Mouse (Mus musculus): ENCODE data around the gene Majin. TPM values are rescaled to one million over a fixed set of nuclear protein-coding genes. Genes with fewer than 3 reads are reported as not detected.

The Majin gene
- total RNA-seq, 2 experiments from 2014 or later = 0.58 TPM; not detected in 1

GRCm38 (mm10) chr19:6261379-6261778 lies 77.2 kb downstream of the Majin start:
- no peak for ATAC-seq (ENCODE audit: poor library complexity, severe bottlenecking)

- peak; percentile 86 for ATAC-seq (ENCODE audit: poor library complexity, severe bottlenecking)
Observed at GRCm38 (mm10) chr19:6262222-6262621, 78.0 kb downstream of the Majin start.

- no peak for ATAC-seq (ENCODE audit: poor library complexity, severe bottlenecking)
Observed at GRCm38 (mm10) chr19:6262839-6263433, 78.7 kb downstream of the Majin start.

- ATAC-seq (ENCODE audit: poor library complexity, severe bottlenecking) = no peak
Observed at GRCm38 (mm10) chr19:6264200-6264599, 80.0 kb downstream of the Majin start.

GRCm38 (mm10) chr19:6264945-6265344 lies 80.8 kb downstream of the Majin start:
- ATAC-seq (ENCODE audit: poor library complexity, severe bottlenecking) = no peak

- ATAC-seq (ENCODE audit: poor library complexity, severe bottlenecking) = no peak
Observed at GRCm38 (mm10) chr19:6265727-6266182, 81.6 kb downstream of the Majin start.

DNA sequence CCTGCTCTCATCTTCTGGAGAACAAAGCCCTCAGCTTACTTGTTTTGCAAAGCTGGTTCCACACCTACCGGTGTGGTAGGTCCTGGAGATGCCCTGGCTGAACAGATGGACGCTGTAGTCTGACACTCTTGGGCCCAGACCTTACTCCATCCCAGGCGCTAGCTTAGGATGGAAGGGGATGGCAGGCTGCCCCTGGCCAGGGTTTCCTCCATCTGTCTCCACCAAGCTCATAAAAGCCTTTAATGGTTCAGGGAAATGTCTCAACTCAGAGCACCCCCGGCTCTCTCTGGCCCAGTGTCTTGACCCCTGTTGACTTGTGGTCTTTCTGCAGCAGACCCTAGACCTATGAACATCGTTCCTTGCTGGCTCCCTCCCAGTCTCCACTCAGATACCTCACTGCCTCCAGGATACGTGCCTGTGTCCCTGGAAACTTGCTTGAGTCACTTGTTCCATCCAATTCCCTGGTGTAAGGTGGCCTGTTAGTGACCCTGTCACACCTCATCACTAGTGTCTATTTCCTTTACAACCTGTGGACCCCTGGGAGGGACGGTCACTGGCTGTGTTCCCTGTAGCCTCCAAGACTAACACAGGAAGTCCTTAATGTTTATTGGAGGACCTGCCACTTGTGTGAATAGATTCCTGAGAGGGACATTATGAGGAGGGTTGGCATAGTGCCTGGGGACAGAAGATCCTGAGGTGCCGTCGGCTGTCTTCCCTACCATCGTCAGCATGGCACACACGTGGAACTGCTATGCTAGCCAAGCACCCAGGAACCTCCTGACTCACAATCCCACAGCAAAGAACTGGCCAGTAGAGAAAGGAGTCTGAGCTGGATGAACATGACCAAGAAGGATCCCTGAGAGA lies 83.3 kb downstream of the Majin start:
- ATAC-seq (ENCODE audit: poor library complexity, severe bottlenecking) = 0 out of 2 replicates have a peak, but pooled peaks have one; percentile 2

DNA sequence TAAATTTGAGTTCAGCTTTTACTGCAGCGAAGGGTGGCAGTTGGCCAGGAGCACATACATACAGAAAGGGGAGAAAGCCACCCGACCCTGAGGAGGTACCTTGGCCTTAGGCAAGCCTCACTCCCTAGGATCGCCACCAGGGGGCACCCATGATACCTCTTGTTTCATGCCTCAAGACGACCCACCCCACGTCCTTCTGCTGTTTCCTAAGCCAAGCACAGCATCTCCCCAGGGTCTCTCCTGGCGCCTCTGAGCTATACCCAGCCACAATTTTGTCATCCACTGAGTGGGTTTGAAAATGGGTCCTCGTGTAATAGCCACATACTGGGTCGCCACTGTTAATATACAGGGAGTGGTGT lies 84.0 kb downstream of the Majin start:
- peak; percentile 88 for ATAC-seq (ENCODE audit: poor library complexity, severe bottlenecking)

DNA sequence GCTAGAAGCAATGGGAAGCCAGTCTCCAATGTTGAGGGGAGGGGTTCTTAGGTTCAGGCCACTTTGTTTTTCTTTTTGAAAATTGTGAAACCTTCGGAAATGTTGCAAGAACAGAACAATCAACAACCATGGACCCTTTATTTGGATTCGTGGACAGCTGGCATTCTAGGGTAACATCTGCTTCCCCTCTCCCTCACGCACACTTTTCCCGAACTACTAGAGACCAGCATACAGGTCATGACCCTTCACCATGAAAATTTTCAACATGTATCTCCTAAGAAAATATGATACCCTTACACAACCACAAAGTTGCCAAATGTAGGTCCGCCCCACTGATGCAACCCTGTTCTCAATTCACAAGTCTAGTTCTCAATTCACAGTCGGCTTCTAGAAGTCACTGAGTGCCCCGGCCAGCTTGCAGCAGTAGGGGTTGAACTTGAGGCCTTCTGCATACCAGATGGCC lies 84.5 kb downstream of the Majin start:
- peak; percentile 70 for ATAC-seq (ENCODE audit: poor library complexity, severe bottlenecking)

DNA sequence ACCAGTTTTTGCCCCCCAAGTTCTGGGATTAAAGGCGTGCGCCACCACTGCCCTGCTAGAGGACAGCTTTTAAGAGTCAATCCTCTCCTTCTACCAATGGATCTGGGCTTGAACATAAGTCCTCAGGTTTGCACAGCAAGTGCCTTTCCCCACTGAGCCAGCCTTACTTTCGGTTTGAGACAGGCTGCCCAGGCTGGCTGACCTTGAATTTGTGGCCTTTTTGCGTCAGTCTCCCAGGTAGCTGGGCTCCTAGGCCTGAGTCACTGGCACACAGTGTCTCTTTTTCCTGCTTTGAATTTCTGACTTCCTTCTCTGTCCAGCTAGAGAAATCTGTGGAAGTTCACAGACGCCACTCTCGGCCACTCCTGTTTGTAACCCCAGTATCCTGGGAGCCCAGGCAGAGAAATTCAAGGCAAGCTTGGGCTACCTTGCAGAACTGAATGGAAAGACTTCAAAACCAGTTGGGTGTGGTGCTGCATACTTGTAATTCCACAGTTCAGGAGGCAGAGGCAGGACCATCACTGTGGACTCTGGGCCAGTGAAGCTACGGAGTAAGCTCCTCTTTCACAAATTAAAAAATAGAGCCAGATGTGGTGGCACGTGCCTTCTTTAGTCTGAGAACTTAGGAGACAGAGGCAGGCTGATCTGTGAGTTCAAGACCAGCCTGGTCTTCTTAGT lies 85.7 kb downstream of the Majin start:
- ATAC-seq (ENCODE audit: poor library complexity, severe bottlenecking) = no peak

- no peak for ATAC-seq (ENCODE audit: poor library complexity, severe bottlenecking)
Observed at GRCm38 (mm10) chr19:6270661-6271060, 86.5 kb downstream of the Majin start.

- ATAC-seq (ENCODE audit: poor library complexity, severe bottlenecking) = no peak
Observed at GRCm38 (mm10) chr19:6271206-6271605, 87.0 kb downstream of the Majin start.

GRCm38 (mm10) chr19:6272053-6272452 lies 87.9 kb downstream of the Majin start:
- ATAC-seq (ENCODE audit: poor library complexity, severe bottlenecking) = no peak

DNA sequence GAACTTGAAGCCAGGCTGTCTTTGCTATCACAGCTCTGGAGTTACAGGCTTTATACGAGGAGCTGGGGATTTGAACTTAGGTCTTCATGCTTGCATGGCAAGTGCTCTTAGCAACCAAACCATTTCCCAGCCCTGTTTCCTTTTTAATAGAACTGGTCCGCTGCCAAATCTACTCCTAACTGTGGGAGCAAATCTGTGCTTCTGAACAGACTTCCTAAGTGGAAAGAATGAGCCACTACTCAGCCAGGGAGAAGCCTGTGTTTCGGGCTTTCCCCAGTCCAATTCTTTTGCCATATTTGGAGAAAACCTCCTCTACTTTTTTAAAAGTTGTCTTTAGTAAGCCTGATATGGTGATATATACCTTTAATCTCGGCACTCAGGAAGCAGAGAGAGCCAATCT lies 88.5 kb downstream of the Majin start:
- ATAC-seq (ENCODE audit: poor library complexity, severe bottlenecking) = no peak

GRCm38 (mm10) chr19:6273592-6273991 lies 89.4 kb downstream of the Majin start:
- ATAC-seq (ENCODE audit: poor library complexity, severe bottlenecking) = no peak

Other genes with a start within 250 kb of the Majin start
- 36.9 and 37.7 TPM in 2 replicates for gene Pola2, start 220.2 kb upstream of the Majin start, total RNA-seq (2015)
- gene Pola2, start 220.2 kb upstream of the Majin start, total RNA-seq (2017) = 29.0 and 33.7 TPM in 2 replicates
- 0.16 and 0.20 TPM in 2 replicates for gene Slc22a20, start 198.2 kb upstream of the Majin start, total RNA-seq (2015)
- 1.1 and 1.2 TPM in 2 replicates for gene Slc22a20, start 198.2 kb upstream of the Majin start, total RNA-seq (2017)
- gene Capn1, start 168.5 kb upstream of the Majin start, total RNA-seq (2015) = 31.1 and 32.2 TPM in 2 replicates
- gene Capn1, start 168.5 kb upstream of the Majin start, total RNA-seq (2017) = 53.7 and 54.8 TPM in 2 replicates
- 16.8 and 17.8 TPM in 2 replicates for gene Syvn1, start 137.8 kb upstream of the Majin start, total RNA-seq (2015)
- gene Syvn1, start 137.8 kb upstream of the Majin start, total RNA-seq (2017) = 6.3 and 7.2 TPM in 2 replicates
- 28.7 and 35.8 TPM in 2 replicates for gene Mrpl49, start 126.6 kb upstream of the Majin start, total RNA-seq (2015)
- 31.0 and 33.0 TPM in 2 replicates for gene Mrpl49, start 126.6 kb upstream of the Majin start, total RNA-seq (2017)
- 2,056 and 2,077 TPM in 2 replicates for gene Fau, start 126.5 kb upstream of the Majin start, total RNA-seq (2015)
- 1,670 and 1,985 TPM in 2 replicates for gene Fau, start 126.5 kb upstream of the Majin start, total RNA-seq (2017)
- gene Znhit2, start 123.2 kb upstream of the Majin start, total RNA-seq (2015) = 8.9 and 10.0 TPM in 2 replicates
- gene Znhit2, start 123.2 kb upstream of the Majin start, total RNA-seq (2017) = 10.4 and 11.3 TPM in 2 replicates
- gene Tm7sf2, start 116.0 kb upstream of the Majin start, total RNA-seq (2015) = 4.7 and 8.6 TPM in 2 replicates
- gene Tm7sf2, start 116.0 kb upstream of the Majin start, total RNA-seq (2017) = 4.5 and 4.7 TPM in 2 replicates
- 49.2 and 58.3 TPM in 2 replicates for gene Vps51, start 107.2 kb upstream of the Majin start, total RNA-seq (2015)
- gene Vps51, start 107.2 kb upstream of the Majin start, total RNA-seq (2017) = 72.9 and 78.7 TPM in 2 replicates
- not detected in 2 replicates for gene Tmem262, start 104.4 kb upstream of the Majin start, total RNA-seq (2015)
- gene Tmem262, start 104.4 kb upstream of the Majin start, total RNA-seq (2017) = not detected in 2 replicates
- not detected in 2 replicates for gene Gm28374, start 102.1 kb upstream of the Majin start, total RNA-seq (2015)
- gene Gm28374, start 102.1 kb upstream of the Majin start, total RNA-seq (2017) = 0.33 and 0.51 TPM in 2 replicates
- gene Zfpl1, start 99.4 kb upstream of the Majin start, total RNA-seq (2015) = 15.3 and 15.8 TPM in 2 replicates
- 29.2 and 33.7 TPM in 2 replicates for gene Zfpl1, start 99.4 kb upstream of the Majin start, total RNA-seq (2017)
- 30.5 and 32.2 TPM in 2 replicates for gene Cdca5, start 99.4 kb upstream of the Majin start, total RNA-seq (2015)
- 24.3 and 26.6 TPM in 2 replicates for gene Cdca5, start 99.4 kb upstream of the Majin start, total RNA-seq (2017)
- 0.62 and 1.2 TPM in 2 replicates for gene AC131692.1, start 90.0 kb upstream of the Majin start, total RNA-seq (2015)
- gene AC131692.1, start 90.0 kb upstream of the Majin start, total RNA-seq (2017) = 0.15 TPM in 1 of 2 replicates, not detected in the other
- gene Naaladl1, start 78.6 kb upstream of the Majin start, total RNA-seq (2015) = 0.32 and 1.2 TPM in 2 replicates
- 0.28 and 0.55 TPM in 2 replicates for gene Naaladl1, start 78.6 kb upstream of the Majin start, total RNA-seq (2017)
- 3.4 and 5.7 TPM in 2 replicates for gene Sac3d1, start 65.7 kb upstream of the Majin start, total RNA-seq (2015)
- 3.9 and 4.0 TPM in 2 replicates for gene Sac3d1, start 65.7 kb upstream of the Majin start, total RNA-seq (2017)
- 9.9 and 13.5 TPM in 2 replicates for gene Snx15, start 56.1 kb upstream of the Majin start, total RNA-seq (2015)
- gene Snx15, start 56.1 kb upstream of the Majin start, total RNA-seq (2017) = 5.2 and 6.4 TPM in 2 replicates
- 1.1 and 1.4 TPM in 2 replicates for gene Batf2, start 43.4 kb upstream of the Majin start, total RNA-seq (2015)
- 0.48 and 0.49 TPM in 2 replicates for gene Batf2, start 43.4 kb upstream of the Majin start, total RNA-seq (2017)
- 9.1 and 10.6 TPM in 2 replicates for gene Arl2, start 42.8 kb upstream of the Majin start, total RNA-seq (2015)
- 8.0 and 9.7 TPM in 2 replicates for gene Arl2, start 42.8 kb upstream of the Majin start, total RNA-seq (2017)
- not detected in 2 replicates for gene Gpha2, start 42.0 kb downstream of the Majin start, total RNA-seq (2015)
- gene Gpha2, start 42.0 kb downstream of the Majin start, total RNA-seq (2017) = not detected in 2 replicates
- 5.1 and 5.7 TPM in 2 replicates for gene Ppp2r5b, start 51.5 kb downstream of the Majin start, total RNA-seq (2015)
- 3.5 and 6.7 TPM in 2 replicates for gene Ppp2r5b, start 51.5 kb downstream of the Majin start, total RNA-seq (2017)
- gene Atg2a, start 57.3 kb downstream of the Majin start, total RNA-seq (2015) = 9.8 and 10.1 TPM in 2 replicates
- 8.5 and 10.3 TPM in 2 replicates for gene Atg2a, start 57.3 kb downstream of the Majin start, total RNA-seq (2017)
- 19.3 and 27.1 TPM in 2 replicates for gene Ehd1, start 92.3 kb downstream of the Majin start, total RNA-seq (2015)
- 24.0 and 34.8 TPM in 2 replicates for gene Ehd1, start 92.3 kb downstream of the Majin start, total RNA-seq (2017)
- gene Cdc42bpg, start 122.1 kb downstream of the Majin start, total RNA-seq (2015) = 0.56 and 0.68 TPM in 2 replicates
- gene Cdc42bpg, start 122.1 kb downstream of the Majin start, total RNA-seq (2017) = 0.88 and 1.3 TPM in 2 replicates
- 15.1 and 16.6 TPM in 2 replicates for gene Men1, start 150.6 kb downstream of the Majin start, total RNA-seq (2015)
- gene Men1, start 150.6 kb downstream of the Majin start, total RNA-seq (2017) = 19.2 and 20.7 TPM in 2 replicates
- gene Map4k2, start 156.7 kb downstream of the Majin start, total RNA-seq (2015) = 35.0 and 43.3 TPM in 2 replicates
- 66.3 and 79.6 TPM in 2 replicates for gene Map4k2, start 156.7 kb downstream of the Majin start, total RNA-seq (2017)
- 164 and 205 TPM in 2 replicates for gene Sf1, start 179.3 kb downstream of the Majin start, total RNA-seq (2015)
- gene Sf1, start 179.3 kb downstream of the Majin start, total RNA-seq (2017) = 179 and 212 TPM in 2 replicates
- 0.80 and 3.2 TPM in 2 replicates for gene Pygm, start 200.0 kb downstream of the Majin start, total RNA-seq (2015)
- gene Pygm, start 200.0 kb downstream of the Majin start, total RNA-seq (2017) = 0.11 and 0.12 TPM in 2 replicates
- gene Rasgrp2, start 215.0 kb downstream of the Majin start, total RNA-seq (2015) = 213 and 232 TPM in 2 replicates
- 195 and 214 TPM in 2 replicates for gene Rasgrp2, start 215.0 kb downstream of the Majin start, total RNA-seq (2017)
- 0.21 TPM in 1 of 2 replicates, not detected in the other for gene Nrxn2, start 234.3 kb downstream of the Majin start, total RNA-seq (2015)
- not detected in 2 replicates for gene Nrxn2, start 234.3 kb downstream of the Majin start, total RNA-seq (2017)

Data from megakaryocyte, adult 5-6 weeks (primary cell).